Mouse (Mus musculus) hindbrain, embryonic 14.5 days (tissue): ENCODE measurements around the gene Tob2. TPM values are rescaled to one million over a fixed set of nuclear protein-coding genes. Genes with fewer than 3 reads are reported as not detected.

Source experiments
- ATAC-seq: fragments of 200-750 bp; cut with Nextera tagmentation; 2 replicates; pipeline ENCODE4 v1.8.0; 2017; ENCODE audit warnings: moderate number of reproducible peaks, mild to moderate bottlenecking, moderate TSS enrichment, moderate library complexity; ENCODE audit not compliant: low FRiP score
- DNase-seq: peaks from one replicate; pipeline ENCODE4 v3.0.0-alpha.2; 2015; ENCODE audit warnings: low spot score
- H3K27ac ChIP-seq: fragments of 300-500 bp; sonication (generic); 2 replicates; pipeline ENCODE4 v1.5.1; 2014; ENCODE audit warnings: mild to moderate bottlenecking, moderate library complexity
- H3K27me3 ChIP-seq: fragments of 300-500 bp; sonication (generic); 2 replicates; pipeline ENCODE4 v1.6.1; 2014; ENCODE audit warnings: mild to moderate bottlenecking, low read length, mixed read lengths; ENCODE audit not compliant: control insufficient read depth, insufficient read depth
- H3K36me3 ChIP-seq: fragments of 300-500 bp; sonication (generic); replicated peaks from 2 replicates; pipeline ENCODE4 v1.6.1; 2014; ENCODE audit not compliant: control insufficient read depth, insufficient read depth
- H3K4me1 ChIP-seq: fragments of 300-500 bp; sonication (generic); replicated peaks from 2 replicates; pipeline ENCODE4 v1.6.1; 2014; ENCODE audit warnings: antibody characterized with exemption, low read length, mixed read lengths; ENCODE audit not compliant: control insufficient read depth, insufficient read depth
- H3K4me2 ChIP-seq: fragments of 300-500 bp; sonication (generic); replicated peaks from 2 replicates; pipeline ENCODE4 v1.6.1; 2014; ENCODE audit warnings: mild to moderate bottlenecking, moderate library complexity
- H3K4me3 ChIP-seq: fragments of 300-500 bp; sonication (generic); replicated peaks from 2 replicates; pipeline ENCODE4 v1.5.1; 2014; ENCODE audit warnings: mild to moderate bottlenecking, low read length
- H3K9ac ChIP-seq: fragments of 300-500 bp; sonication (generic); 2 replicates; pipeline ENCODE4 v1.6.1; 2014
- H3K9me3 ChIP-seq: fragments of 300-500 bp; sonication (generic); 2 replicates; pipeline ENCODE4 v1.6.1; 2016; ENCODE audit warnings: low read length; ENCODE audit not compliant: control insufficient read depth
- WGBS: fragments of 180-500 bp; shearing (Covaris S2); extraction: QIAGEN DNeasy Blood & Tissue Kit; methylation state at CpG from one replicate; pipeline ENCODE4 v1.1.7; 2014; 5-methylcytosine and 5-hydroxymethylcytosine counted together
- polyA plus RNA-seq: library from polyadenylated mRNA; unstranded; fragments of >200 nt; fragmentation: Nextera tagmentation; extraction: Ambion mirVana; gene quantifications from 2 replicates; pipeline ENCODE4 v1.2.1, GENCODE M21; 2014

The Tob2 gene
- polyA plus RNA-seq, 1 experiment from 2014 or later = 13.4 TPM

- DNase-seq (no peak), ATAC-seq (no peak)
- Histone ChIP-seq H3K27ac (no peak overlapping the region), H3K4me2 (no peak overlapping the region), H3K36me3 (peaks cover 9% of the 10 kb centered on the region; the same call in 1 of the 2 replicates), H3K4me1 (peaks cover 19% of the 10 kb centered on the region), H3K9me3 (no peaks in the 10 kb centered on the region), H3K9ac (no peak overlapping the region), H3K27me3 (no peaks in the 10 kb centered on the region), H3K4me3 (no peak overlapping the region)
- WGBS = 85% methylated on average over 3 of the region's 3 CpGs
These were observed 58.2 kb downstream of the Tob2 start for GRCm38 (mm10) chr15:81800391-81800790.

GRCm38 (mm10) chr15:81798421-81798820 lies 60.2 kb downstream of the Tob2 start:
- H3K4me1 ChIP-seq = peaks cover 14% of the 10 kb centered on the region
- WGBS = 91% methylated on average over 4 of the region's 4 CpGs
- H3K4me3 ChIP-seq = no peak overlapping the region
- ATAC-seq = no peak
- no peak overlapping the region for H3K4me2 ChIP-seq
- peaks cover 22% of the 10 kb centered on the region for H3K36me3 ChIP-seq
- no peak for DNase-seq
- H3K27ac ChIP-seq = no peak overlapping the region
- no peaks in the 10 kb centered on the region for H3K27me3 ChIP-seq
- H3K9me3 ChIP-seq = no peaks in the 10 kb centered on the region
- H3K9ac ChIP-seq = no peak overlapping the region

Other genes with a start within 250 kb of the Tob2 start
- 26.2 and 27.9 TPM in 2 replicates for gene L3mbtl2, start 194.9 kb downstream of the Tob2 start, polyA plus RNA-seq
- gene Chadl, start 161.5 kb downstream of the Tob2 start, polyA plus RNA-seq = 29.7 and 32.0 TPM in 2 replicates
- 58.9 and 62.7 TPM in 2 replicates for gene Zc3h7b, start 113.7 kb downstream of the Tob2 start, polyA plus RNA-seq
- gene Rangap1, start 113.3 kb downstream of the Tob2 start, polyA plus RNA-seq = 117 and 135 TPM in 2 replicates
- gene Tef, start 56.4 kb downstream of the Tob2 start, polyA plus RNA-seq = 16.8 and 18.7 TPM in 2 replicates
- 117 and 130 TPM in 2 replicates for gene Phf5a, start 13.1 kb upstream of the Tob2 start, polyA plus RNA-seq
- gene Aco2, start 13.5 kb upstream of the Tob2 start, polyA plus RNA-seq = 252 and 281 TPM in 2 replicates
- gene Polr3h, start 67.4 kb upstream of the Tob2 start, polyA plus RNA-seq = 85.5 and 100.0 TPM in 2 replicates
- 183 and 199 TPM in 2 replicates for gene Csdc2, start 78.0 kb upstream of the Tob2 start, polyA plus RNA-seq
- 89.0 and 103 TPM in 2 replicates for gene Pmm1, start 102.1 kb upstream of the Tob2 start, polyA plus RNA-seq
- not detected in 2 replicates for gene 1700029P11Rik, start 121.7 kb upstream of the Tob2 start, polyA plus RNA-seq
- 36.7 and 38.7 TPM in 2 replicates for gene Xrcc6, start 129.0 kb upstream of the Tob2 start, polyA plus RNA-seq
- 53.2 and 61.3 TPM in 2 replicates for gene Desi1, start 175.1 kb upstream of the Tob2 start, polyA plus RNA-seq
- 235 and 252 TPM in 2 replicates for gene Snu13, start 188.8 kb upstream of the Tob2 start, polyA plus RNA-seq
- not detected in 2 replicates for gene 4930407I10Rik, start 200.4 kb upstream of the Tob2 start, polyA plus RNA-seq
- 0.08 and 0.09 TPM in 2 replicates for gene Mei1, start 211.2 kb upstream of the Tob2 start, polyA plus RNA-seq